Mouse (Mus musculus): ENCODE results near the gene Olfr94.

DNA sequence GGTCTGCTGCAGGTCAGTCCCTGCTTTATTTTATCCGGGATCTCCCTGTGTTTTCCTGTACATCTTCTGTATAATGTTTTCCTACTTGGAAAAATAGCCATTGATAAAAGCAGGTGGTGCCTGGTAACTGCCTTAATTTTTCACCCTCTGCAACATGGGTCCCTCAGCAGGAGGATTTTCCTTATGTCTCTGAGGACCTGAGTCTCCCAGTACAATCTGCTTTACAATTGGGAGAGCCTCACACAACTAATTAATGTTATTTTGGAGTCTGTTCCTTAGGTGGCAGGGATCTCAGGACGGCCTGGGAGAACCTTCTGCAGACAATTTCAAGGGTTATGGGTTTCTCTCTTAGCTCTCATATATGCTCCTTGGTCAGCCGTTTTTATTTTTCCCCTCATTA lies 12.2 kb upstream of the Olfr94 start, which contains the start of gene Olfr95:
- no peak for TF ChIP-seq CTCF (IDR thresholded peaks at IDR 0.05; ENCODE audit: control insufficient read depth, insufficient read depth, insufficient read length)
- TF ChIP-seq MYOD1 (IDR thresholded peaks at IDR 0.05; ENCODE audit: control insufficient read depth, insufficient read length, low read depth) = no peak
- no peak for TF ChIP-seq MAX (IDR thresholded peaks at IDR 0.05)
- no peak for TF ChIP-seq USF1 (IDR thresholded peaks at IDR 0.05; ENCODE audit: low read depth)
- no peak for TF ChIP-seq CEBPB (IDR thresholded peaks at IDR 0.05; ENCODE audit: low read depth)
- no peak for TF ChIP-seq MYOG (IDR thresholded peaks at IDR 0.05; ENCODE audit: control insufficient read depth, extremely low read depth, insufficient read length)
- TF ChIP-seq FOSL1 (IDR thresholded peaks at IDR 0.05; ENCODE audit: insufficient read depth, low read length, poor library complexity, severe bottlenecking) = no peak

All from C2C12 (cell line).